17 mouse cellular contexts compared by ENCODE assay signal in the genomic region with DNA sequence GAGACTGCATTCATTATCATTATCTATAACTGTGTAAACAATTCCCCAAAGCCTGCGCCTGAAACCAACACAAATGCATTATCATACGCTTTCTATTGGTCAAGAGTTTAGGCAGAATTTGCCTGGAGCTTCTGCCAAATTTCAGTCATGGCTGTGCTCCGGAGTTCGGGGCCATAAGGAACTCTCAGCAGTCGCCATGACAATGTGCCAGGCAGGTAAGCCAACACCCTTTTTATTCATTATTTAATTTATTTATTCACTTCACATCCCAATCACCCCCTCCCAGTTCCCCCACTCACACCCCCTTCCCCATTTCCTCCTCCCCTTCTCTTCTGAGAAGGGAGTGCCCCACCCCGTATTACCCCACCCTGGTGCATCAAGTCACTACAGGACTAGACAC.
A peak's percentile ranks its signal among the peaks of the same experiment; 100 is the strongest.
DNase-seq lines count a peak whose midpoint lies in the region; ATAC-seq lines count a peak whose summit lies in the region.
"Had no signal": no experiment of that assay in that cellular context is flagged by ENCODE, and none has a peak within 500 bp of the region (broad histone marks: within the 10 kb centered on the region; RNA-seq: fewer than 3 reads in every experiment).

No protein-coding gene starts in this region.

- peak; percentile 54 for DNase-seq in brain, adult 2 months (ENCODE audit: low read depth, low spot score)
- peak; percentile 34 to 47 for DNase-seq in cerebellum, adult 18-20 months
- DNase-seq in cerebellum, adult 9-11 months: peak; percentile 46
- peak; percentile 42 for DNase-seq in cerebellum, postnatal 36 days
- no peak for DNase-seq in adrenal gland, adult (ENCODE audit: inconsistent age in 2 of 2, low spot score in 1 of 2)
- DNase-seq: adrenal gland, postnatal 25 days; gastrocnemius, postnatal 10 days; heart, adult 2 months; kidney, adult 2 months had no signal

- no peaks in the 10 kb centered on the region for H3K27me3 ChIP-seq in intestine, embryonic 16.5 days (replicated peaks; ENCODE audit: control insufficient read depth, insufficient read depth, low read length)
- H3K27me3 ChIP-seq: embryonic facial prominence, embryonic 12.5 days; heart, embryonic 15.5 days; intestine, embryonic 15.5 days had no signal

- no peaks in the 10 kb centered on the region for H3K4me1 ChIP-seq in intestine, embryonic 16.5 days (ENCODE audit: control insufficient read depth, insufficient read depth, low read length)
- H3K4me1 ChIP-seq: embryonic facial prominence, embryonic 12.5 days; intestine, embryonic 15.5 days had no signal

- H3K4me3 ChIP-seq in intestine, embryonic 16.5 days (ENCODE audit: low read length): no peak overlapping the region
- H3K4me3 ChIP-seq: embryonic facial prominence, embryonic 12.5 days; heart, adult 2 months; heart, embryonic 15.5 days; hindbrain, embryonic 10.5 days; intestine, embryonic 15.5 days had no signal

- no peak overlapping the region for H3K27ac ChIP-seq in intestine, embryonic 16.5 days (ENCODE audit: low read length)
- H3K27ac ChIP-seq: embryonic facial prominence, embryonic 12.5 days; heart, adult 2 months; heart, embryonic 15.5 days; hindbrain, embryonic 10.5 days; hindbrain, embryonic 14.5 days; intestine, embryonic 15.5 days had no signal

- WGBS in intestine, embryonic 16.5 days: 71% methylated on average over 6 of the region's 6 CpGs

- no peak overlapping the region for H3K4me2 ChIP-seq in intestine, embryonic 16.5 days (ENCODE audit: low read depth, low read length)
- H3K4me2 ChIP-seq: embryonic facial prominence, embryonic 12.5 days; heart, embryonic 11.5 days; heart, embryonic 15.5 days; hindbrain, embryonic 14.5 days; intestine, embryonic 15.5 days had no signal

- H3K9me3 ChIP-seq in intestine, embryonic 16.5 days (ENCODE audit: control insufficient read depth, low read length): no peaks in the 10 kb centered on the region
- H3K9me3 ChIP-seq: embryonic facial prominence, embryonic 12.5 days; heart, embryonic 15.5 days; hindbrain, embryonic 10.5 days; intestine, embryonic 15.5 days had no signal

- ATAC-seq in intestine, embryonic 16.5 days: no peak
- ATAC-seq: forebrain, embryonic 16.5 days; intestine, embryonic 15.5 days had no signal

- H3K36me3 ChIP-seq in intestine, embryonic 16.5 days (ENCODE audit: control insufficient read depth, insufficient read depth, low read length): no peaks in the 10 kb centered on the region
- H3K36me3 ChIP-seq: embryonic facial prominence, embryonic 12.5 days; heart, embryonic 15.5 days; hindbrain, embryonic 10.5 days; intestine, embryonic 15.5 days had no signal

- no peak overlapping the region for H3K9ac ChIP-seq in intestine, embryonic 16.5 days (ENCODE audit: low read depth, low read length)
- H3K9ac ChIP-seq: embryonic facial prominence, embryonic 12.5 days; heart, embryonic 15.5 days; hindbrain, embryonic 14.5 days; intestine, embryonic 15.5 days had no signal

Comparison
In these comparisons a context has a peak if more than half of its experiments do, and no peak if none do; other contexts are left out.
1. DNase-seq: peak in brain, adult 2 months (single experiment), cerebellum, adult 18-20 months (2 of 2), cerebellum, adult 9-11 months (single experiment) and cerebellum, postnatal 36 days (2 of 2); none in adrenal gland, adult (0 of 2).